Mouse (Mus musculus) olfactory bulb, adult 2 months (tissue): ENCODE measurements around the gene Dlgap4.

ENCODE experiments used
- CTCF ChIP-seq: fragments of 200-500 bp; IDR thresholded peaks from 2 replicates; pipeline ENCODE4 v1.5.1; 2012; ENCODE audit warnings: low read depth, mild to moderate bottlenecking, low read length, moderate library complexity; ENCODE audit not compliant: insufficient read depth
- POLR2A ChIP-seq: fragments of 200-500 bp; IDR thresholded peaks from 2 replicates; pipeline ENCODE4 v1.6.1; 2012; ENCODE audit warnings: mild to moderate bottlenecking, low read depth, low read length, moderate library complexity; ENCODE audit not compliant: insufficient read depth

DNA sequence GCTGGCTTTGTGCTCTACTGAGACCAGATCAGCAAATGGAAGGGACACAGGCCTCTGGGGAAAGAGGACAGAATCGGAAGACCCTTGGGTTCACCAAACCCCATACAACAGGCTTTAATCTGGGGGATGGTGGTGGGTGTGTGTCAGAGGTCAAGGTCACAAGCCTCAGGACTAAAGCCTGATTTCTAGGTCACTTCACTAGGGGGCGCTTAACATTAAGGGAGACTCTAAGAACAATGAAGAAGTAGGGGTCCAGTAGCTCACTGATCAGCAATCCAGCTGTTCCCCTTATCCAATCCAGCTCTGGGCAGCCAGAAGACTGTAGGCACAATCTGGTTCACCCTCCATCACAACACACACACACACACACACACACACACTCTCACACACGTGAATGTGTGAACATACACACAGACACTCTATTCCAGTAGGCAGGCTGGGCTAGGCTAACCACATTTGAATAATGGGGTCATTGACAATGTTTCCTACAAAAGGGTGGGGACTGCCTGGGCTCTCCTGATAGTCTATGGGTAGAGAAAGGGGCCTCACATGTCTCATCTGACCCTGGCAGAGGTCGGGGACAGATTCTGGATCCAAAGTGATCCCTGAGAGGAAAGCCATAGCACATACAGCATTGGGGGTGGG lies 168.5 kb downstream of the Dlgap4 start:
- TF ChIP-seq CTCF (no peak), POLR2A (no peak)
